Mouse (Mus musculus) midbrain, embryonic 14.5 days (tissue): ENCODE data around the gene Odf3. TPM values are rescaled to one million over a fixed set of nuclear protein-coding genes. Genes with fewer than 3 reads are reported as not detected.
A peak's percentile ranks its signal among the peaks of the same experiment; 100 is the strongest.

Experiments used
- ATAC-seq: fragments of 200-750 bp; cut with Nextera tagmentation; 2 replicates; pipeline ENCODE4 v1.8.0; 2017; ENCODE audit warnings: moderate number of reproducible peaks, moderate library complexity; ENCODE audit not compliant: low FRiP score, low TSS enrichment
- DNase-seq: peaks from one replicate; pipeline ENCODE4 v3.0.0-alpha.2; 2015
- H3K27ac ChIP-seq: fragments of 300-500 bp; sonication (generic); replicated peaks from 2 replicates; pipeline ENCODE4 v1.5.1; 2014; ENCODE audit warnings: mild to moderate bottlenecking, low read depth, low read length, moderate library complexity
- H3K27me3 ChIP-seq: fragments of 300-500 bp; sonication (generic); 2 replicates; pipeline ENCODE4 v1.6.1; 2014; ENCODE audit warnings: low read length, control low read depth, mixed read lengths; ENCODE audit not compliant: control insufficient read depth, insufficient read depth
- H3K36me3 ChIP-seq: fragments of 300-500 bp; sonication (generic); 2 replicates; pipeline ENCODE4 v1.6.1; 2014; ENCODE audit warnings: low read length, control low read depth; ENCODE audit not compliant: control insufficient read depth, insufficient read depth
- H3K4me1 ChIP-seq: fragments of 300-500 bp; sonication (generic); 2 replicates; pipeline ENCODE4 v1.6.1; 2014; ENCODE audit warnings: mild to moderate bottlenecking, antibody characterized with exemption, low read length, control low read depth; ENCODE audit not compliant: control insufficient read depth, insufficient read depth
- H3K4me2 ChIP-seq: fragments of 300-500 bp; sonication (generic); 2 replicates; pipeline ENCODE4 v1.6.1; 2014; ENCODE audit warnings: mild to moderate bottlenecking, low read length, moderate library complexity
- H3K4me3 ChIP-seq: fragments of 300-500 bp; sonication (generic); replicated peaks from 2 replicates; pipeline ENCODE4 v1.5.1; 2014; ENCODE audit warnings: low read depth, low read length
- H3K9ac ChIP-seq: fragments of 300-500 bp; sonication (generic); replicated peaks from 2 replicates; pipeline ENCODE4 v1.6.1; 2014; ENCODE audit warnings: mild to moderate bottlenecking, low read length, moderate library complexity
- H3K9me3 ChIP-seq: fragments of 300-500 bp; sonication (generic); 2 replicates; pipeline ENCODE4 v1.6.1; 2016; ENCODE audit warnings: low read length, control low read depth, mixed read lengths; ENCODE audit not compliant: control insufficient read depth
- WGBS: fragments of 180-500 bp; shearing (Covaris S2); extraction: QIAGEN DNeasy Blood & Tissue Kit; methylation state at CpG from one replicate; pipeline ENCODE4 v1.1.7; 2014; 5-methylcytosine and 5-hydroxymethylcytosine counted together
- polyA plus RNA-seq: library from polyadenylated mRNA; unstranded; fragments of >200 nt; fragmentation: Nextera tagmentation; extraction: Ambion mirVana; gene quantifications from 2 replicates; pipeline ENCODE4 v1.2.1, GENCODE M21; 2014

Odf3 gene
- polyA plus RNA-seq, 1 experiment from 2014 or later = not detected

DNA sequence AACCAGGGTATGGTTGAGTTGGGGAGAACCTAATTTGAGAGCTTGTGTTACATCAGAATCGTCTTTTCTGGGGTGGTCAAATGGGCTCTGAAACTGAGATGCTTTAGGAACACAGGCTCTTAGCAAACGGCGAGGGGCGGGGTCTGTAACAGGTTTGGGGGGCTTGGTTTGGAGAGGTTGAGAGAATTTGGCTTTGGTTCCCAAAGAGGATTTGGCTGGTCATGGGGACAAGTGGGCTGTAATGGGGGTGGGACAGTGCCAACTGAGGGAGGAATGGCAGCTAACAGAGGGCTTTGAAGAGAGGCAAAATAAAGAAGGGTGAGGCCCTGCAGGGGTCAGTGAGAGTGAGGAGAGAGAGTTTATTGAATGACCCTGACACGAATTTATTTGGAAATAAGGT is 8.0 kb upstream of the Odf3 start:
- DNase-seq = no peak
- H3K27ac ChIP-seq = no peak overlapping the region
- no peak for ATAC-seq
- H3K4me3 ChIP-seq = no peak overlapping the region
- H3K9ac ChIP-seq = no peak overlapping the region
- H3K9me3 ChIP-seq = no peaks in the 10 kb centered on the region
- no peak overlapping the region for H3K4me2 ChIP-seq
- H3K4me1 ChIP-seq = no peaks in the 10 kb centered on the region
- 63% methylated on average over 5 of the region's 5 CpGs for WGBS
- no peaks in the 10 kb centered on the region; the same call in 1 of the 2 replicates for H3K27me3 ChIP-seq
- no peaks in the 10 kb centered on the region for H3K36me3 ChIP-seq

DNA sequence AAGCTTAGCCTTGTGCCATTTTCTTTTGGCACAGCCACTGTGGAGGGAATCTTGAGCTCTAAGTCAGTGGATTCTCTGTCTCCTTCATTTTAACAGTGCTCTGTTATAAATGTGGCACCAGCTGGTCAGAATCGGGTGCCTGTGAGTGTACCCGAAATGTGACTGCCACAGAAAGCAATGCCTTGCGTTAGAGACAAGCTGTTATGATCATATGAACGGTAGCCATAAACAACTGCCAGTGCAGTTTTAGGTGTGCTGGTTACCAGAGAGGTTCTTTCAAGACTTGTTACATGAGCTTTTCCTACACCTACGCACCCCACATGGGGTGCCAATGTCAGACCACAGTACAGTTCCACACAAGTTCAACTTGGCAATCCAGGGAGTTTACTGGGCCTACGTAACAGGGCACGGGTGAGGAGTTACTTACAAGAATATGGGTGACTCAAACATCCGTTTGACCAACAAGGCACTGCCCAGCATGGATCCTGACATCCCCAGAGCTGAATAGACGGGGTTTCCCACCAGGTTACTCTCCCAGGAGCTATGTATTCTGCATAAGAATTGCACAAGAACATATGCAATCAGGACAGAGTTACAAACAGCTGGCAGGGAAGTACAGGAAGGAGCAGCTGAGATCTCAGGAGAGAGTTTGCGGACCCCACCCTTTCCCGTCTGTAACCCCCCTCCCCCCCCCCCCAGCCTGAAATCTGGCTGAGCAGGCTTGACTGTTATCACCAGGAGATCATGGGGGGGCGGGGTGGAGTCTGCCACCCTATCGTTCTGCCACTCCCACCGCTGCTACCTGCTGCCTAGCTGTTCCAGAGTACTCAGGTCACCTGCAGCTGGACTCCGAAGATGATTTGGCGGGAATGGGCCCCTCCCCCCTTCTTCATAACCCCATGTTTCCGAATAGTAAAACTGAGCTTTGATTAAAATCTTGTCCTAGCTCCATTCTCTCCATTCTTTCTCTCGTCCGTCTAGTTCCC is 6.6 kb upstream of the Odf3 start:
- Histone ChIP-seq H3K4me3 (no peak overlapping the region), H3K9ac (no peak overlapping the region), H3K27me3 (no peaks in the 10 kb centered on the region; the same call in 1 of the 2 replicates), H3K27ac (no peak overlapping the region), H3K9me3 (no peaks in the 10 kb centered on the region), H3K4me2 (no peak overlapping the region), H3K4me1 (no peaks in the 10 kb centered on the region), H3K36me3 (no peaks in the 10 kb centered on the region)
- no peak for ATAC-seq
- WGBS = 39% methylated on average over 19 of the region's 19 CpGs
- DNase-seq = no peak

DNA sequence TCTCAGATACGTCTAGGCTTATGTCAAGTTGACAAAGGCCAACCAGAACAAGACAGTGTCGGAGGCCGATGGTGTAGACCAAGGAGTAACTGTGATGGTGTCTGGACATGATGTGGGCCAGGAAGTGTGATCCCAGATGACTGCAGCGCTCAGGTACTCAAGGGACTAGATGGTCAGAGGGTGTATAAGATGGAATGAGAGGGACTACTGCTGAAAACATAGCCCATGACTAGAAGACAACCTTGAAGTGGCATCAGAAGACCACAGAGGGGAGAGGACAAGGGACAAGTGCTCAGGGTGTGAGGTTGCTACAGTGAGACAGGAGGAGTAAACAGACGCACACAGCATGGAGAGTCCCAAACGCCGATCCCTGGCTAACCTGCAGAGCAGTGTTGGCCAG is 3.8 kb upstream of the Odf3 start:
- Histone ChIP-seq H3K27ac (no peak overlapping the region), H3K36me3 (no peaks in the 10 kb centered on the region), H3K27me3 (no peaks in the 10 kb centered on the region; the same call in 1 of the 2 replicates), H3K9me3 (no peaks in the 10 kb centered on the region), H3K9ac (no peak overlapping the region), H3K4me2 (no peak overlapping the region), H3K4me3 (no peak overlapping the region), H3K4me1 (no peaks in the 10 kb centered on the region)
- DNase-seq (no peak), ATAC-seq (no peak)
- WGBS = 77% methylated on average over 7 of the region's 7 CpGs

DNA sequence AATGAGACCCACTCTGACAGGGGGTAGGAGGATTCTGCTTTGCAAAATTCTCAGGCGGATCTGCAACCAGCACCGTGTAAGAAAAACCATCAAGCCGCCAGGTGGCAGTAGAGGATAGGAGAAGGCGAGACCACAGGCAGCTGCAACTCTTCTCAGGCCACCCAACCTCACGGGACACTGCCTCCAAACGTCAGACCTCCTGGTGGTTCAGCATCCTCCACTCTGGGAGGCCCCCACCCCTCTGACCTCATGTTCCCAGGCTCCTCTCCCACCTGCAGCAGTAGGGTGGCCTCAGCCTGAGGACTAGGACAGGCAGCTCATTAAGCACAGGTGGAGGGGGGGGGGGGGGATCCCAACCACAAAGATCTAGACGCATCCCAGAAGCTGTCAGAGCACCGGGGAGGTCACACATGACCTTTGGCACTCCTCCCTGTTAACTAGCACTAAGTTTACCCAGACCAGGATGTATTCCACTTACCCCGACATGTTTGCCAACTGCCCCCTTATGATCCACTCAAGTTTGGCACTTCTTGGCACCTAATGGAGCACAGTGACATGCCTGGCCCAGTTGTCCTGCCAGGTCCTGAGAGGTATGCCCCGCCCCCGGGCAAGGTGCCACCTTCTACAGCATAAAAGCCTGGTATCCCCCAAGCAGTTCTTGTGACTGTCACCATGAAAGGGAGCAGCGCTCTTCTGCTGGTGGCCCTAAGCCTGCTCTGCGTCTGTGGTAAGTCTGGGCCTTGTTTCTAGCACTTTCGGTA is 2.5 kb upstream of the Odf3 start, which contains the start of gene Scgb1c1:
Gene Scgb1c1, plus strand, starts transcription at position 643 of the 761 bp plus-strand sequence.
- H3K4me3 ChIP-seq = no peak within 1 kb of the TSS
- peak; percentile 91 for DNase-seq
- whole genome bisulfite sequencing = 31% methylated on average over 14 of the region's 14 CpGs
- no peaks in the 10 kb centered on the region for H3K36me3 ChIP-seq
- H3K27me3 ChIP-seq = no peaks in the 10 kb centered on the region; the same call in 1 of the 2 replicates
- H3K4me2 ChIP-seq = no peak within 1 kb of the TSS
- no peak within 1 kb of the TSS for H3K9ac ChIP-seq
- H3K9me3 ChIP-seq = no peaks in the 10 kb centered on the region
- H3K4me1 ChIP-seq = no peaks in the 10 kb centered on the region
- no peak within 1 kb of the TSS for H3K27ac ChIP-seq
- ATAC-seq = peak; percentile 49; the same call in 1 of the 2 replicates

DNA sequence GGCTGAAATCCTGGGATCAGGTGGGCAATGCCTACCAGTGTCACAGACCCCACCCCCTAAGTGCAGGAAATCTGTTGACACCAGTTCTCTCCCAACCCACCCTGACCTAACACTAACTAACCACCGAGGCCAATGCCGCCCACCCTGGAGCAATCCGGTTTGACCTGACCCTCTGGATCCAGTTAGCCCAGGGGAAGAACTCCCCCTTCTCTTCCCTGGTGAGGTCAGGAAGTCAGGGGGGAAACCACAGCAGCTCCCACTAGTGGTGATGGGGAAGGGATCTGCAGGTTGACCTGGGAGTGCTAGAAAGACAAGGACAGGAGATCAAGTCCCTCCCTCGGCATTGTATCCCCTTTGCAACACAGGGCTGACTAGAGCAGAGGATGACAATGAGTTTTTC is 1.9 kb upstream of the Odf3 start:
- no peaks in the 10 kb centered on the region for H3K9me3 ChIP-seq
- H3K36me3 ChIP-seq = no peaks in the 10 kb centered on the region
- ATAC-seq (no peak), DNase-seq (no peak)
- WGBS = 69% methylated on average over 4 of the region's 4 CpGs
- no peaks in the 10 kb centered on the region for H3K4me1 ChIP-seq
- no peaks in the 10 kb centered on the region; the same call in 1 of the 2 replicates for H3K27me3 ChIP-seq
- H3K27ac ChIP-seq = no peak overlapping the region
- H3K4me2 ChIP-seq = no peak overlapping the region
- no peak overlapping the region for H3K4me3 ChIP-seq
- H3K9ac ChIP-seq = no peak overlapping the region

DNA sequence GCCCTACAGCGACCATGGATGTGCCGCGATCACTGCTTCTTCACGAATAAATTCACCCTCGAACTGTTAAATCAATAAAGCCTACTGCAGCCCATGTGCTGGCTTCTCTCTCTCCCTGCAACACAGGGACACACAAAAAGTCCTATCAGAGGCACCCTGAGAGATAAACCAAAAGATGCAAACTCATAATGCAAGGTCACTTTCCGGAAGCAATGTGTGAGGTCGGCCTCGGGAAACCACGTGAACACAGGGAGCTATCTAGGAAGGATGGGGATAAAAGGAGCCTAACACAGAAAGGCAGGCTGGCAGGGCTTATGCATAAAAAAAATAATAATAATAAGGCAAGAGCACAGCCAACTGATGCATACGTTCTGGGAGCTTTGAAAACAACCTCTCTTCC is 929 bp upstream of the Odf3 start:
- H3K4me2 ChIP-seq = no peak overlapping the region
- peaks cover 7% of the 10 kb centered on the region for H3K36me3 ChIP-seq
- DNase-seq = no peak
- no peak for ATAC-seq
- no peaks in the 10 kb centered on the region for H3K4me1 ChIP-seq
- WGBS = 88% methylated on average over 10 of the region's 10 CpGs
- no peaks in the 10 kb centered on the region; the same call in 1 of the 2 replicates for H3K27me3 ChIP-seq
- H3K9ac ChIP-seq = no peak overlapping the region
- no peak overlapping the region for H3K4me3 ChIP-seq
- H3K9me3 ChIP-seq = no peaks in the 10 kb centered on the region
- H3K27ac ChIP-seq = no peak overlapping the region

DNA sequence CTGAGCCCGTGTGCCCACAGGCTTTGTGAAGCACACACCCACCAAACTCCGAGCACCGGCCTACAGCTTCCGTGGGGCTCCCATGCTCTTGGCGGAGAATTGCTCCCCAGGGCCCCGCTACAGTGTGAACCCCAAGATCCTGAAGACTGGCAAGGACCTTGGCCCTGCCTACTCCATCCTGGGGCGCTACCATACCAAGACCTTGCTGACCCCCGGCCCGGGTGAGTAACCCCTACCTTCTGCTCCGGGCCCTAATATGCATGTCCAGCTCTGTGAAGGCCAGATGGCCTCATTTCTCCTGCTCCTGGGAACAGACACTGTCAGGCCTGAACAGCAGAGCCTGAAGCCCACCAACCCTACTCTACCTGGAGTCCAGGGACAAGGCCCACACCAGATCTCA is 986 bp downstream of the Odf3 start:
- Histone ChIP-seq H3K4me3 (no peak overlapping the region), H3K9me3 (no peaks in the 10 kb centered on the region), H3K9ac (no peak overlapping the region), H3K4me2 (no peak overlapping the region), H3K36me3 (peaks cover 25% of the 10 kb centered on the region), H3K27me3 (no peaks in the 10 kb centered on the region; the same call in 1 of the 2 replicates), H3K4me1 (no peaks in the 10 kb centered on the region), H3K27ac (no peak overlapping the region)
- ATAC-seq (no peak), DNase-seq (no peak)
- WGBS = 91% methylated on average over 10 of the region's 10 CpGs

DNA sequence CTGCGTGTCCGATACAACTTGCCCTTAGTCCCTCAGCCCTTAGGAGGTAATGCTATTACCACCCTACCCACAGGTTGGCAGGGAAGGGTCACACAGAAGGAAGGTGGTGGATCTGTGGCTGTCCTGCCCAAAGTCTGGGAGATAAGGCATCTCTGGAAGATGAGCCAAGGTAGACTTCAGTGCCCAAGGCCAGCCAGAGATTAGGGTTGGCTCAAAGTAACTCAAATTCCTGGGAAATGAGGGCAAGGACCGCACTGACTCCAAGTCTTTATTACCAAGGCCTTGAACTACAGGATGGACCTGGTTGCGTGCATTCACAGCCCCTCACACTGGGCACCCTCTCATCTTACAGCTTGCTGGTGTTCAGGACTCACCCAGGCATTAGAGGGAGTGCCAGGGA is 4.3 kb downstream of the Odf3 start:
- Histone ChIP-seq H3K27me3 (no peaks in the 10 kb centered on the region), H3K9ac (no peak overlapping the region), H3K4me2 (no peak overlapping the region), H3K27ac (no peak overlapping the region), H3K9me3 (no peaks in the 10 kb centered on the region), H3K4me1 (peaks cover 8% of the 10 kb centered on the region), H3K36me3 (peaks cover 35% of the 10 kb centered on the region), H3K4me3 (no peak overlapping the region)
- ATAC-seq (no peak), DNase-seq (no peak)
- 96% methylated on average over 4 of the region's 4 CpGs for WGBS
